Mouse (Mus musculus) limb, embryonic 12.5 days (tissue): ENCODE measurements around the gene Gm4981. TPM values are rescaled to one million over a fixed set of nuclear protein-coding genes. Genes with fewer than 3 reads are reported as not detected.
"Not testable (repeated sequence)": the region's sequence is repeated elsewhere in the genome, so short reads cannot be mapped to it uniquely, and the experiment has no call there.

Experiments
- ATAC-seq: fragments of 200-750 bp; cut with Nextera tagmentation; 2 replicates; pipeline ENCODE4 v1.8.0; 2017; ENCODE audit warnings: low read depth, moderate TSS enrichment; ENCODE audit not compliant: insufficient number of reproducible peaks, insufficient read depth, low FRiP score, low TSS enrichment
- H3K27ac ChIP-seq: fragments of 300-500 bp; sonication (generic); 2 replicates; pipeline ENCODE4 v1.5.1; 2016; ENCODE audit warnings: mild to moderate bottlenecking, moderate library complexity
- H3K27me3 ChIP-seq: fragments of 300-500 bp; sonication (generic); 2 replicates; pipeline ENCODE4 v1.6.1; 2016; ENCODE audit warnings: mild to moderate bottlenecking, moderate library complexity
- H3K36me3 ChIP-seq: fragments of 300-500 bp; sonication (generic); 2 replicates; pipeline ENCODE4 v1.6.1; 2016; ENCODE audit warnings: mild to moderate bottlenecking, moderate library complexity
- H3K4me1 ChIP-seq: fragments of 300-500 bp; sonication (generic); replicated peaks from 2 replicates; pipeline ENCODE4 v1.6.1; 2016
- H3K4me2 ChIP-seq: fragments of 300-500 bp; sonication (generic); 2 replicates; pipeline ENCODE4 v1.6.1; 2016; ENCODE audit warnings: mild to moderate bottlenecking, moderate library complexity
- H3K4me3 ChIP-seq: fragments of 300-500 bp; sonication (generic); replicated peaks from 2 replicates; pipeline ENCODE4 v1.5.1; 2016; ENCODE audit warnings: mild to moderate bottlenecking
- H3K9ac ChIP-seq: fragments of 300-500 bp; sonication (generic); replicated peaks from 2 replicates; pipeline ENCODE4 v1.6.1; 2016; ENCODE audit warnings: mild to moderate bottlenecking, moderate library complexity
- H3K9me3 ChIP-seq: fragments of 300-500 bp; sonication (generic); 2 replicates; pipeline ENCODE4 v1.6.1; 2016; ENCODE audit warnings: mild to moderate bottlenecking, moderate library complexity
- WGBS: fragments of 180-500 bp; shearing (Covaris S2); methylation state at CpG from one replicate; pipeline ENCODE4 v1.1.7; 2016; 5-methylcytosine and 5-hydroxymethylcytosine counted together
- polyA plus RNA-seq: library from polyadenylated mRNA; unstranded; fragments of >200 nt; fragmentation: Nextera tagmentation; extraction: Ambion mirVana; gene quantifications from 2 replicates; pipeline ENCODE4 v1.2.1, GENCODE M21; 2016

Gene Gm4981
- polyA plus RNA-seq = not detected in 2 replicates

GRCm38 (mm10) chr10:58236613-58237012 lies at the start of gene Gm4981:
Gene Gm4981 (minus strand): TSS chr10:58236701.
- H3K9me3 ChIP-seq = peaks cover 33% of the 10 kb centered on the region
- 88% methylated on average over 10 of the region's 10 CpGs for WGBS
- no peaks in the 10 kb centered on the region for H3K4me1 ChIP-seq
- H3K9ac ChIP-seq = no peak within 1 kb of the TSS
- no peaks in the 10 kb centered on the region for H3K27me3 ChIP-seq
- H3K36me3 ChIP-seq = no peaks in the 10 kb centered on the region
- no peak within 1 kb of the TSS for H3K4me3 ChIP-seq
- no peak within 1 kb of the TSS for H3K27ac ChIP-seq
- H3K4me2 ChIP-seq = no peak within 1 kb of the TSS
- no peak for ATAC-seq

GRCm38 (mm10) chr10:58282238-58282637 lies 45.7 kb upstream of the Gm4981 start:
- Histone ChIP-seq H3K4me1 (no peaks in the 10 kb centered on the region), H3K36me3 (peaks cover 77% of the 10 kb centered on the region), H3K27me3 (no peaks in the 10 kb centered on the region), H3K4me2 (no peak overlapping the region), H3K4me3 (no peak overlapping the region), H3K9ac (no peak overlapping the region), H3K27ac (no peak overlapping the region), H3K9me3 (no peaks in the 10 kb centered on the region)
- ATAC-seq = no peak
- 90% methylated on average over 7 of the region's 7 CpGs for WGBS

GRCm38 (mm10) chr10:58258466-58258865 lies 22.0 kb upstream of the Gm4981 start:
- no peak overlapping the region for H3K4me3 ChIP-seq
- no peak overlapping the region for H3K27ac ChIP-seq
- H3K4me1 ChIP-seq = peaks cover 4% of the 10 kb centered on the region; the same call in 1 of the 2 replicates
- H3K27me3 ChIP-seq = no peaks in the 10 kb centered on the region
- H3K9me3 ChIP-seq = no peaks in the 10 kb centered on the region
- no peak overlapping the region for H3K4me2 ChIP-seq
- WGBS = 66% methylated on average over 5 of the region's 5 CpGs
- no peak for ATAC-seq
- no peak overlapping the region for H3K9ac ChIP-seq
- H3K36me3 ChIP-seq = peaks cover 47% of the 10 kb centered on the region

GRCm38 (mm10) chr10:58255954-58256353 lies 19.5 kb upstream of the Gm4981 start:
- WGBS = 6% methylated on average over 4 of the region's 4 CpGs
- no peak overlapping the region for H3K27ac ChIP-seq
- no peak for ATAC-seq

GRCm38 (mm10) chr10:58255213-58255892 lies 18.9 kb upstream of the Gm4981 start, which contains the start of gene Gcc2:
Gene Gcc2 (plus strand): TSS chr10:58255497.
- H3K27me3 ChIP-seq = no peaks in the 10 kb centered on the region
- H3K4me1 ChIP-seq = peaks cover 4% of the 10 kb centered on the region; the same call in 1 of the 2 replicates
- WGBS = under 1% methylated on average over 57 of the region's 58 CpGs
- H3K9ac ChIP-seq = peak within 1 kb of the TSS; percentile 83
- peak; percentile 97 for ATAC-seq
- H3K36me3 ChIP-seq = peaks cover 23% of the 10 kb centered on the region
- H3K4me2 ChIP-seq = peak within 1 kb of the TSS; percentile 60
- H3K27ac ChIP-seq = peak within 1 kb of the TSS; percentile 76; the same call in 1 of the 2 replicates
- H3K9me3 ChIP-seq = no peaks in the 10 kb centered on the region
- H3K4me3 ChIP-seq = peak within 1 kb of the TSS; percentile 82

More at GRCm38 (mm10) chr10:58255954-58256353, 19.5 kb upstream of the Gm4981 start:
- Histone ChIP-seq H3K27me3 (no peaks in the 10 kb centered on the region), H3K36me3 (peaks cover 27% of the 10 kb centered on the region), H3K9ac (peak overlapping the region; percentile 83), H3K4me3 (peak overlapping the region; percentile 82), H3K4me1 (peaks cover 4% of the 10 kb centered on the region; the same call in 1 of the 2 replicates), H3K4me2 (peak overlapping the region; percentile 60), H3K9me3 (no peaks in the 10 kb centered on the region)

- Histone ChIP-seq H3K36me3 (peaks cover 17% of the 10 kb centered on the region), H3K4me3 (peak overlapping the region; percentile 82), H3K9ac (no peak overlapping the region), H3K4me1 (peaks cover 4% of the 10 kb centered on the region; the same call in 1 of the 2 replicates), H3K9me3 (no peaks in the 10 kb centered on the region), H3K27ac (no peak overlapping the region), H3K27me3 (no peaks in the 10 kb centered on the region), H3K4me2 (peak overlapping the region; percentile 60)
- WGBS = 49% methylated on average over 6 of the region's 6 CpGs
- 0 out of 2 replicates have a peak, but pooled peaks have one; percentile 9 for ATAC-seq
These were observed 18.2 kb upstream of the Gm4981 start for GRCm38 (mm10) chr10:58254635-58255175.

GRCm38 (mm10) chr10:58249535-58249934 lies 13.0 kb upstream of the Gm4981 start:
- no peak overlapping the region for H3K27ac ChIP-seq
- ATAC-seq = no peak
- H3K4me2 ChIP-seq = no peak overlapping the region
- no peaks in the 10 kb centered on the region for H3K36me3 ChIP-seq
- WGBS = 21% methylated on average over 1 of the region's 1 CpGs
- no peak overlapping the region for H3K9ac ChIP-seq
- H3K27me3 ChIP-seq = no peaks in the 10 kb centered on the region
- H3K9me3 ChIP-seq = no peaks in the 10 kb centered on the region
- no peak overlapping the region for H3K4me3 ChIP-seq
- no peaks in the 10 kb centered on the region; the same call in 1 of the 2 replicates for H3K4me1 ChIP-seq

GRCm38 (mm10) chr10:58238984-58239740 lies 2.7 kb upstream of the Gm4981 start:
- not testable (repeated sequence) for H3K36me3 ChIP-seq, H3K27ac ChIP-seq, H3K9ac ChIP-seq, H3K4me1 ChIP-seq, H3K4me2 ChIP-seq, H3K27me3 ChIP-seq, H3K4me3 ChIP-seq
- 86% methylated on average over 8 of the region's 8 CpGs for WGBS
- peak; percentile 91 for ATAC-seq
- peaks cover 18% of the 10 kb centered on the region for H3K9me3 ChIP-seq

- WGBS = 82% methylated on average over 4 of the region's 4 CpGs
- not testable (repeated sequence) for H3K4me1 ChIP-seq, H3K27ac ChIP-seq, H3K4me2 ChIP-seq, H3K9ac ChIP-seq, H3K27me3 ChIP-seq, H3K4me3 ChIP-seq, H3K36me3 ChIP-seq, ATAC-seq
- peaks cover 38% of the 10 kb centered on the region for H3K9me3 ChIP-seq
These were observed 1.5 kb downstream of the Gm4981 start for GRCm38 (mm10) chr10:58234985-58235384.

- not testable (repeated sequence) for H3K4me3 ChIP-seq, H3K27me3 ChIP-seq, H3K27ac ChIP-seq, H3K36me3 ChIP-seq, ATAC-seq, H3K4me2 ChIP-seq, H3K4me1 ChIP-seq, H3K9ac ChIP-seq
- H3K9me3 ChIP-seq = peaks cover 34% of the 10 kb centered on the region
These were observed 2.8 kb downstream of the Gm4981 start for GRCm38 (mm10) chr10:58233740-58234121.

GRCm38 (mm10) chr10:58233054-58233739 lies 3.3 kb downstream of the Gm4981 start:
- peaks cover 34% of the 10 kb centered on the region for H3K9me3 ChIP-seq
- H3K36me3 ChIP-seq, H3K4me1 ChIP-seq, H3K9ac ChIP-seq, H3K27ac ChIP-seq, H3K27me3 ChIP-seq, H3K4me3 ChIP-seq, H3K4me2 ChIP-seq: not testable (repeated sequence)
- 81% methylated on average over 10 of the region's 10 CpGs for WGBS
- peak; percentile 43 for ATAC-seq
